Mouse (Mus musculus) cortical plate, adult 2 months (tissue): ENCODE data around the gene Tmem132b. TPM values are rescaled to one million over a fixed set of nuclear protein-coding genes. Genes with fewer than 3 reads are reported as not detected.

Experiments used
- H3K27ac ChIP-seq: fragments of 200-500 bp; 2 replicates; pipeline ENCODE4 v1.5.1; 2012; ENCODE audit warnings: low read length, control low read depth, inconsistent platforms; ENCODE audit not compliant: insufficient read depth
- H3K4me1 ChIP-seq: fragments of 200-500 bp; 2 replicates; pipeline ENCODE4 v1.6.1; 2011; ENCODE audit warnings: low read length; ENCODE audit not compliant: control insufficient read depth, insufficient read depth
- H3K4me3 ChIP-seq: fragments of 200-500 bp; 2 replicates; pipeline ENCODE4 v1.5.1; 2011; ENCODE audit warnings: mild to moderate bottlenecking, low read length, control low read depth; ENCODE audit not compliant: insufficient read depth
- CTCF ChIP-seq: fragments of 200-500 bp; IDR thresholded peaks from 2 replicates; pipeline ENCODE4 v1.5.1; 2011; ENCODE audit warnings: mild to moderate bottlenecking, control low read depth, low read length; ENCODE audit not compliant: insufficient read depth; ENCODE audit errors: extremely low read depth
- POLR2A ChIP-seq: fragments of 200-500 bp; IDR thresholded peaks from 2 replicates; pipeline ENCODE4 v1.6.1; 2011; ENCODE audit warnings: mild to moderate bottlenecking, low read length, control low read depth; ENCODE audit not compliant: insufficient read depth; ENCODE audit errors: extremely low read depth
- polyA plus RNA-seq: library from polyadenylated mRNA; depleted of rRNA; stranded (reverse); fragments of >200 nt; gene quantifications from 2 replicates; pipeline ENCODE4 v1.2.3, GENCODE M21; 2012

Gene Tmem132b
- polyA plus RNA-seq, 1 experiment: 31.5 TPM

GRCm38 (mm10) chr5:125634666-125635065, 103.1 kb downstream of the Tmem132b start:
- Histone ChIP-seq H3K4me1 (peaks cover 9% of the 10 kb centered on the region), H3K27ac (no peak overlapping the region), H3K4me3 (no peak overlapping the region)
- TF ChIP-seq CTCF: 0 out of 2 replicates have a peak, but pooled peaks have one; percentile 8
- no peak for TF ChIP-seq POLR2A

- Histone ChIP-seq H3K4me1 (peaks cover 7% of the 10 kb centered on the region), H3K27ac (no peak overlapping the region), H3K4me3 (no peak overlapping the region)
- TF ChIP-seq CTCF (no peak), POLR2A (no peak)
Observed at GRCm38 (mm10) chr5:125640966-125641365, 109.4 kb downstream of the Tmem132b start.

DNA sequence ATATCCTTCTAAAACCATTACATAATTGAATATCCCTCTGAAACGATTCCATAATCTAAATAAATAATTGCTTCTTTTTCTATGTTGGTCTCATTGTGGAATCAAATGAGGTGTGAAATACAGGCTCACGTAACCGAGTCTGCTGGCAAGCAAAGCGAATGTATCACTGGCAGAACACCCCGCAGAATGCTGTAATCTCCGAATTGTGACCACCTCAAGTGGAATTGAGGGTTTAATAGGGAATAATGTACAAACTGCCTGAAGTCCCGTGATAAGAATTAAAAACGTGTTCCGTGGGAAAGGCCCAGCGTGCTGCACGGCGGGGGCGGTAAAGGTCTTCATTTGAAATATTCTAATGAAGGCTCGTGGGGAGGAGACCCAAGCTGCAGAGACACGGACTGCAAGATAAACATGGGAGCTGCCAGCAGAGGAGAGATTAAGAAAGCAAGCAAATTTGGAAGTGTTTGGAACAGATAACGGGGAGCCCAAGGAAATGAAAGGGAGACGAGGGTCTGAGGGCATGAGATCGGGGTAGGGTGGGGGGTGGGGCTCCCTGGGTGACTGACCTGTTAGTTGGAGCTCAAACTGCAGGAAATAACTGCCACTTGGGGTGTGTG, 110.1 kb downstream of the Tmem132b start:
- TF ChIP-seq POLR2A (no peak), CTCF (no peak)
- H3K4me3 ChIP-seq: no peak overlapping the region
- peaks cover 5% of the 10 kb centered on the region for H3K4me1 ChIP-seq
- no peak overlapping the region for H3K27ac ChIP-seq

DNA sequence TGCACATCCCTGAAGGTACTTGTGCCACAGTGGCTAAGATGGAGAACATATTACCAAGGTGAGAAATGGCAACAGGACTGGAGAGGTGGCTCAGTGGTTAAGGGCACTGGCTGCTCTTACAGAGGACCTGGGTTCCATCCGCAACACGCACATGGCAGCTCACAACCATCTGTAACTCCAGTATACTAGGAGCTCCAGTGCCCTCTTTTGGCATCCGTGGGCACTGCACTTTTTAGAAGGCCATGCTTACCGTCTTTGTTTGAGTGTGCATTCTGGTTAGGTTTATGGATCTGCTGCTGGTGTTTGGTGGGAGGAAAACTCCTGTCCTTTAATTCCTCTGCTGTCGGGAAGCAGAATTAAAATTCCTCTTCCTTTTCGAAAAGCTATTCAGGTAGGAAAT, 116.7 kb downstream of the Tmem132b start:
- Histone ChIP-seq H3K4me3 (no peak overlapping the region), H3K27ac (no peak overlapping the region)
- no peak for TF ChIP-seq POLR2A
- TF ChIP-seq CTCF: 0 out of 2 replicates have a peak, but pooled peaks have one; percentile 12

DNA sequence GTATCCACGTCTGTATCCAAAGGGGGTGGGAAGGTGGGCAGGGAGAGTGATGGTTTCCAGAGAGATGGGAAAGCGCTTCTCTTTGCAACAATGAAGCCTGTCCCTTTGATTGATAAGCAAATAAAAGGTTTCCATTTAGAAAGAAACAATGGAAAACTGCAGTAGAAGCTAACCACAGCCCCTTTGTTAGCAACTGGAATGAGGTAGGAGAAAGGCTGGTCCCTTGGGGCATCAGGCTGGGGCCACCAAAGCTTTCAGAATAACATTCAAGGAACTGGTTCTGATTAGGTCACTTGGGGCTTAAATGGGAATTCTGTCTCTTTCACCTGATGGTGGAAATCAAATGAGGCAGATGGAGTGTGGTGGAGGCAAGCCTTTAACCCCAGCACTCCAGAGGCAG, 118.4 kb downstream of the Tmem132b start:
- H3K4me3 ChIP-seq: no peak overlapping the region
- peaks cover 2% of the 10 kb centered on the region; the same call in 1 of the 2 replicates for H3K4me1 ChIP-seq
- H3K27ac ChIP-seq: no peak overlapping the region
- no peak for TF ChIP-seq POLR2A

More for the DNA sequence above, 116.7 kb downstream of the Tmem132b start:
- peaks cover 2% of the 10 kb centered on the region; the same call in 1 of the 2 replicates for H3K4me1 ChIP-seq

DNA sequence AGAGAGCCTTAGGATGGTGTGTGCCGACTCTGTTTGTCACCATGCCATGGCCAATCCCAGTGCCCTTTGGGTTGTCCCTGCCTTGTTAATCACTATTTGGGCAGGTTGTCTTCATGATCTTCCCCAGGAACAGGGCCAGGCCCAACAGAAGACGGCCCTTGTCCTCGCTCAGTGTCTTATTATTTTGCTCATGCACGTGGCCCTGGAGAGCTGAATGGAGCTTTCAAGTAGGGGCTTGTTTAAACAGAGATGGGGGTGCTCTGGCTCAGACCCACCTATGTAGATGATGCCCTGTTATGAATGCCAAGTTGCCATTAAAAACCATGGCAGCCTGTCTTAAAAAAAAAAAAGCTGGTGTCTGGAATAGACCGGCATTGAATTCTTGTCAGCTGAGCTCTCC, 126.5 kb downstream of the Tmem132b start:
- Histone ChIP-seq H3K4me1 (peaks cover 12% of the 10 kb centered on the region), H3K4me3 (no peak overlapping the region), H3K27ac (peak overlapping the region; percentile 30; the same call in 1 of the 2 replicates)
- TF ChIP-seq CTCF (no peak), POLR2A (no peak)

DNA sequence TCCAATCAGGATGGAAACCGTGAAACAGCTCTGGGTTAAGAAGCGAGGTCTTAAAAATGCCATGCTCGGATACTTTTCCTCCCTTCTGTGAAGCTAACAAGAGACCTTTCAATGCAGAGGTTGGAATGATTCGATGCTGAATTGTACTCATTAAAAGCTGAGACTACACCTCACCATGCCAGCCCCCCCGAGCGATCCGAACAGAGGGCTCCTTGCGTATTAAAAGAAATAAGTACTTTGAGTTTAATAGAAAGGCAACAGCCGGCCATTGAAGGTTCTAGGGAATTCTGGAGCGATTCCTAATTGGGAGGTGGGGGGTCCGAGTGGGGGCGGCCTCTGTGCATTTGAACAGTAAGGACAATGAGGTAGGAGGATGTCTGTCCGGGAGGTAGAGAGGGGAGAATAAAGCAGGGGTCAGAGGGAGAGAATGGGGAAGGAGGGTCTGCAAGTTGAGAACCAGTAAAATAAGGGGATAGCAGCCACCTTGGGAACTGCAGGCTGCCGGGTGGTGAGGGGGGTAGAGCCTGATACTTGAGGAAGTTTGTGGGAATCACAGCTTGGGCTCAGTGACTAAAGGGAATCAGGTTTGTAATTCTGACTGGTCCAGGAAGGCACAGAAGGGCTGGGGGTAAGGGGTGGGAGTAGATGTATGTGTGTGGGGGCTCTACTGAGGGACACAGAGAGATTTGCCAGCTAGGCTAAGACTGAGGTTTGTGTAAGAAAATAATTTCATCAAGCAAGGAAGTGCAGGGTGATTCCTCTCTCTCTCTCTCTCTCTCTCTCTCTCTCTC, 127.6 kb downstream of the Tmem132b start:
- Histone ChIP-seq H3K27ac (no peak overlapping the region), H3K4me1 (peaks cover 12% of the 10 kb centered on the region), H3K4me3 (no peak overlapping the region)
- TF ChIP-seq POLR2A (no peak), CTCF (no peak)

DNA sequence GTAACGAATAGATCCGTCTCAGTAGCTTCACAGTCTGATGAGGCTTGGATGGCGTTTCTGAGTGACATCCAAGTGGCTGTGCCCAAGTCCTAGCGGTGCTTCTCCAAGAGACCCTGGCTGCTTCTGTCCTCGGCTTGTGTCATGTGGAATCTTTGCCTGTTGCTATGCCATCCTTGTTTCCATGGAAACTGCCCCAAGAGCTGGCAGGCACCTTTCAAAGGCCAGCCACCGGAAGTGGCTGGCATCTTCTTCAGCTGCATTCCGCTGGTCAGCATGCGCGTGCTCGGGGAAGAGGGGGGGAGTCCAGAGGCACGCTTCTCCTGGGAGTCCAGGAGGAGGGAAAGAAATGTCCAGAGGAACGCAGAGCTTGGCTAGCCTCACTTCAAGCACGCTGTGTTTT, 144.0 kb downstream of the Tmem132b start:
- TF ChIP-seq POLR2A: no peak
- no peak for TF ChIP-seq CTCF
- Histone ChIP-seq H3K4me1 (peaks cover 8% of the 10 kb centered on the region), H3K4me3 (peak overlapping the region; percentile 14; the same call in 1 of the 2 replicates), H3K27ac (peak overlapping the region; percentile 27; the same call in 1 of the 2 replicates)

- H3K27ac ChIP-seq: 0 out of 2 replicates have a peak overlapping the region, but pooled peaks have one; percentile 13
Observed at GRCm38 (mm10) chr5:125676025-125676623, 144.6 kb downstream of the Tmem132b start.

More at GRCm38 (mm10) chr5:125676025-125676623, 144.6 kb downstream of the Tmem132b start:
- Histone ChIP-seq H3K4me3 (0 out of 2 replicates have a peak overlapping the region, but pooled peaks have one; percentile 14), H3K4me1 (peaks cover 8% of the 10 kb centered on the region)
- no peak for TF ChIP-seq CTCF
- TF ChIP-seq POLR2A: no peak
